Mouse (Mus musculus): ENCODE measurements around the gene E2f6. TPM values are rescaled to one million over a fixed set of nuclear protein-coding genes. Genes with fewer than 3 reads are reported as not detected.

E2f6 gene
- total RNA-seq, 2 experiments from 2014 or later = 68.4 to 73.6 TPM

- peak; percentile 54; the same call in 1 of the 2 replicates for ATAC-seq (replicated peaks; ENCODE audit: low FRiP score, low TSS enrichment, poor library complexity, severe bottlenecking)
Observed at GRCm38 (mm10) chr12:16840842-16841782, 30.3 kb downstream of the E2f6 start.

- ATAC-seq (replicated peaks; ENCODE audit: low FRiP score, low TSS enrichment, poor library complexity, severe bottlenecking) = no peak
Observed at GRCm38 (mm10) chr12:16844623-16845592, 34.1 kb downstream of the E2f6 start.

GRCm38 (mm10) chr12:16847204-16847792, 36.5 kb downstream of the E2f6 start:
- no peak for ATAC-seq (replicated peaks; ENCODE audit: low FRiP score, low TSS enrichment, poor library complexity, severe bottlenecking)

- ATAC-seq (replicated peaks; ENCODE audit: low FRiP score, low TSS enrichment, poor library complexity, severe bottlenecking) = no peak
Observed at GRCm38 (mm10) chr12:16848501-16848900, 37.7 kb downstream of the E2f6 start.

- no peak for ATAC-seq (replicated peaks; ENCODE audit: low FRiP score, low TSS enrichment, poor library complexity, severe bottlenecking)
Observed at GRCm38 (mm10) chr12:16849821-16850220, 39.1 kb downstream of the E2f6 start.

GRCm38 (mm10) chr12:16850431-16851375, 39.9 kb downstream of the E2f6 start:
- ATAC-seq (replicated peaks; ENCODE audit: low FRiP score, low TSS enrichment, poor library complexity, severe bottlenecking) = 0 out of 2 replicates have a peak, but pooled peaks have one; percentile 30

- no peak for ATAC-seq (replicated peaks; ENCODE audit: low FRiP score, low TSS enrichment, poor library complexity, severe bottlenecking)
Observed at GRCm38 (mm10) chr12:16853431-16854165, 42.8 kb downstream of the E2f6 start.

- ATAC-seq (replicated peaks; ENCODE audit: low FRiP score, low TSS enrichment, poor library complexity, severe bottlenecking) = no peak
Observed at GRCm38 (mm10) chr12:16855632-16856305, 45.0 kb downstream of the E2f6 start.

GRCm38 (mm10) chr12:16856306-16856679, 45.5 kb downstream of the E2f6 start:
- ATAC-seq (replicated peaks; ENCODE audit: low FRiP score, low TSS enrichment, poor library complexity, severe bottlenecking) = no peak

- no peak for ATAC-seq (replicated peaks; ENCODE audit: low FRiP score, low TSS enrichment, poor library complexity, severe bottlenecking)
Observed at GRCm38 (mm10) chr12:16858081-16858480, 47.3 kb downstream of the E2f6 start.

GRCm38 (mm10) chr12:16859781-16860180, 49.0 kb downstream of the E2f6 start:
- no peak for ATAC-seq (replicated peaks; ENCODE audit: low FRiP score, low TSS enrichment, poor library complexity, severe bottlenecking)

- ATAC-seq (replicated peaks; ENCODE audit: low FRiP score, low TSS enrichment, poor library complexity, severe bottlenecking) = no peak
Observed at GRCm38 (mm10) chr12:16860533-16860932, 49.8 kb downstream of the E2f6 start.

GRCm38 (mm10) chr12:16860961-16861360, 50.2 kb downstream of the E2f6 start:
- ATAC-seq (replicated peaks; ENCODE audit: low FRiP score, low TSS enrichment, poor library complexity, severe bottlenecking) = no peak

- ATAC-seq (replicated peaks; ENCODE audit: low FRiP score, low TSS enrichment, poor library complexity, severe bottlenecking) = no peak
Observed at GRCm38 (mm10) chr12:16864477-16864876, 53.7 kb downstream of the E2f6 start.

GRCm38 (mm10) chr12:16865871-16866270, 55.1 kb downstream of the E2f6 start:
- no peak for ATAC-seq (replicated peaks; ENCODE audit: low FRiP score, low TSS enrichment, poor library complexity, severe bottlenecking)

GRCm38 (mm10) chr12:16866460-16866859, 55.7 kb downstream of the E2f6 start:
- peak; percentile 65 for ATAC-seq (replicated peaks; ENCODE audit: low FRiP score, low TSS enrichment, poor library complexity, severe bottlenecking)

GRCm38 (mm10) chr12:16867306-16867705, 56.5 kb downstream of the E2f6 start:
- no peak for ATAC-seq (replicated peaks; ENCODE audit: low FRiP score, low TSS enrichment, poor library complexity, severe bottlenecking)
